Mouse (Mus musculus) intestine, postnatal 0 days (tissue): ENCODE results near the gene Dpy19l3. TPM values are rescaled to one million over a fixed set of nuclear protein-coding genes. Genes with fewer than 3 reads are reported as not detected.
A peak's percentile ranks its signal among the peaks of the same experiment; 100 is the strongest.

ENCODE experiments used
- ATAC-seq: fragments of 200-750 bp; cut with Nextera tagmentation; 2 replicates; pipeline ENCODE4 v1.8.0; 2017; ENCODE audit warnings: mild to moderate bottlenecking, moderate TSS enrichment, moderate library complexity
- H3K27ac ChIP-seq: fragments of 300-500 bp; sonication (generic); 2 replicates; pipeline ENCODE4 v1.5.1; 2014; ENCODE audit warnings: mild to moderate bottlenecking, low read depth, low read length, moderate library complexity
- H3K27me3 ChIP-seq: fragments of 300-500 bp; sonication (generic); replicated peaks from 2 replicates; pipeline ENCODE4 v1.6.1; 2014; ENCODE audit warnings: low read length, mixed read lengths; ENCODE audit not compliant: control insufficient read depth, insufficient read depth
- H3K36me3 ChIP-seq: fragments of 300-500 bp; sonication (generic); 2 replicates; pipeline ENCODE4 v1.6.1; 2014; ENCODE audit warnings: mild to moderate bottlenecking, moderate library complexity; ENCODE audit not compliant: control insufficient read depth, insufficient read depth
- H3K4me1 ChIP-seq: fragments of 300-500 bp; sonication (generic); replicated peaks from 2 replicates; pipeline ENCODE4 v1.6.1; 2014; ENCODE audit warnings: antibody characterized with exemption, low read length, mixed read lengths; ENCODE audit not compliant: control insufficient read depth, insufficient read depth
- H3K4me2 ChIP-seq: fragments of 300-500 bp; sonication (generic); replicated peaks from 2 replicates; pipeline ENCODE4 v1.6.1; 2014; ENCODE audit warnings: low read depth, mild to moderate bottlenecking, moderate library complexity
- H3K4me3 ChIP-seq: fragments of 300-500 bp; sonication (generic); 2 replicates; pipeline ENCODE4 v1.5.1; 2014; ENCODE audit warnings: low read depth, low read length
- H3K9ac ChIP-seq: fragments of 300-500 bp; sonication (generic); 2 replicates; pipeline ENCODE4 v1.6.1; 2014; ENCODE audit warnings: mild to moderate bottlenecking, low read depth, low read length
- H3K9me3 ChIP-seq: fragments of 300-500 bp; sonication (generic); 2 replicates; pipeline ENCODE4 v1.6.1; 2016; ENCODE audit warnings: mixed run types; ENCODE audit not compliant: control insufficient read depth
- CTCF ChIP-seq: sonication (generic); IDR thresholded peaks from 2 replicates; pipeline ENCODE4 v1.5.1; 2016; ENCODE audit warnings: low read depth, mild to moderate bottlenecking, control low read depth, antibody characterized with exemption, moderate library complexity
- WGBS: fragments of 180-500 bp; shearing (Covaris S2); extraction: QIAGEN DNeasy Blood & Tissue Kit; methylation state at CpG from one replicate; pipeline ENCODE4 v1.1.7; 2014; 5-methylcytosine and 5-hydroxymethylcytosine counted together
- polyA plus RNA-seq: library from polyadenylated mRNA; unstranded; fragments of >200 nt; fragmentation: Nextera tagmentation; extraction: Ambion mirVana; gene quantifications from 2 replicates; pipeline ENCODE4 v1.2.1, GENCODE M21; 2015

The Dpy19l3 gene
- polyA plus RNA-seq: 4.7 and 7.2 TPM in 2 replicates

- Histone ChIP-seq H3K9ac (peak within 1 kb of the TSS; percentile 45), H3K4me3 (peak within 1 kb of the TSS; percentile 69), H3K27me3 (no peaks in the 10 kb centered on the region), H3K36me3 (no peaks in the 10 kb centered on the region), H3K4me1 (no peaks in the 10 kb centered on the region), H3K4me2 (peak within 1 kb of the TSS; percentile 93), H3K9me3 (no peaks in the 10 kb centered on the region), H3K27ac (peak within 1 kb of the TSS; percentile 36; the same call in 1 of the 2 replicates)
- ATAC-seq: peak; percentile 94
- WGBS: under 1% methylated on average over 68 of the region's 70 CpGs
- no peak for TF ChIP-seq CTCF
These were observed at the start of gene Dpy19l3 for GRCm38 (mm10) chr7:35754033-35754885. TSS of gene Dpy19l3 (minus strand) at chr7:35754454.

DNA sequence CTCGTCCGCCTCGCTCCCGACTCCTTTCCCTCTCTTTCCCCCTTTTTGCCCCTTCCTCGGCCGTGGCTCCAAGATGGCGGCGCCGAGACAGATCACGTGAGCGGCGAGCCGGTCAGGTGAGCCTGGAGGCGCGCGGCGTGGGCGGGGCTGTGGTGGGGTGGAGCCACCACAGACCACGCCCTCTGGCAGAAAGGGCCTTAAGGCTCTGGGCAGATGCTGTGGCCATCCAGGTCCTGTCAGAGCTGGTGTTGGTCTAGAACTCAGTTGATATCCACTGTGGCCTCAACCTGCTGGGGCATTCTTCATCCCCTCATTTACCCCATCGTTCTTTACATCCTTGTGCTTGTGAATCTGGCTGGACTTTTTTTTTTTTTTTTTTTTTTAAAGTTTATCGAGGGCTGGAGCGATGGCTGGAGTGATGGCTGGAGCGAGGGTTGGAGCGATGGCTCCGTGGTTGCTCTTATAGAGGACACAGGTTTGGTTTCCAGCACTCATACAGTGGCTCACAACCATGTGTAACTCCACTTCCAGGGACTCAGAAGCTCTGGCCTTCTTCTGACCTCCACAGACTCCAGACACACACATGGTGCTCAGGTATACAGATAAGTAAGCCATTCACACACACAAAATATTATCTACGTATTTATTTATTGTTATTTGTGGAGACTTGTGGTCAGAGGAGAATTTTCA, 48.8 kb upstream of the Dpy19l3 start, which contains the start of gene Zfp507:
Gene Zfp507 (minus strand): TSS at position 98 of the 690 bp plus-strand sequence.
- peak; percentile 94 for ATAC-seq
- H3K4me1 ChIP-seq: peaks cover 3% of the 10 kb centered on the region; the same call in 1 of the 2 replicates
- TF ChIP-seq CTCF: no peak
- peaks cover 26% of the 10 kb centered on the region for H3K36me3 ChIP-seq
- H3K27me3 ChIP-seq: no peaks in the 10 kb centered on the region
- H3K9me3 ChIP-seq: no peaks in the 10 kb centered on the region
- peak within 1 kb of the TSS; percentile 80 for H3K9ac ChIP-seq
- H3K4me3 ChIP-seq: peak within 1 kb of the TSS; percentile 71
- H3K27ac ChIP-seq: peak within 1 kb of the TSS; percentile 58
- peak within 1 kb of the TSS; percentile 85 for H3K4me2 ChIP-seq
- 19% methylated on average over 25 of the region's 26 CpGs for WGBS

DNA sequence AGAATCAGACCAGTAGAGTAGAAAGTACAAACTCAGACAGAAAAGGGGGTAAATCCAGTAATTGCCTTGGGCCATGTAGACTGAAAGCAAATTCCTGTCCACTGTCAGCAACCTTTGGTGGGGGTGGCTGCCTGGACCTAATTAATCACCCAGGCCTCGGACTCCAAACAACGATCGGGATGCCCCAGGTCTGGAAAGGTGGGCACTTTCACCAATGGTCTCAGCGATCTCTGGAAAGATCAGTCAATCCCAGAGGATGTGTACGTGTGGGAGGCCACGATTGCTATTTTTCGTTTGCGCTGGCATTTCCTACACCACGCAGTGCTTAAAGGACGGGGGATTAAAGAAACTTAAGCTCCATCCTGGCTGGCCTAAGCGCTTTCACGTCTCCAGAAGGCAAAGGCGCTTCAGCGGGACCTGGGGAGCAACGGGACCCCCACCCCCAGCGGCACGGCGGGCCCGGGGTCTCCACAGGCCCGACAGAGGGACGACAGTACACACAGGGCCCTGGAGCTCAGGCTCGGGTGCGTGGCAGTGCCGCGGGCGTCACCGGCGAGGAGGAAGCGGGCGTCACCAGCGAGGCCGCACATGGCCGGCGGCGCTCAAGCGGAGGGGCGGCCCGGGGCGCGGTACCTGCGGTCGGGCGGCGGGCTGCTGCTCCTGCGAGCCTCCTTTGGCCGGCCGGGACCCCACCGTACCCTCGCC, 48.1 kb upstream of the Dpy19l3 start:
- Histone ChIP-seq H3K4me3 (peak overlapping the region; percentile 71), H3K4me1 (peaks cover 3% of the 10 kb centered on the region; the same call in 1 of the 2 replicates), H3K9ac (peak overlapping the region; percentile 80), H3K9me3 (no peaks in the 10 kb centered on the region), H3K36me3 (peaks cover 26% of the 10 kb centered on the region), H3K27me3 (no peaks in the 10 kb centered on the region), H3K4me2 (peak overlapping the region; percentile 85), H3K27ac (peak overlapping the region; percentile 58)
- ATAC-seq: peak; percentile 91
- no peak for TF ChIP-seq CTCF
- under 1% methylated on average over 46 of the region's 49 CpGs for WGBS

DNA sequence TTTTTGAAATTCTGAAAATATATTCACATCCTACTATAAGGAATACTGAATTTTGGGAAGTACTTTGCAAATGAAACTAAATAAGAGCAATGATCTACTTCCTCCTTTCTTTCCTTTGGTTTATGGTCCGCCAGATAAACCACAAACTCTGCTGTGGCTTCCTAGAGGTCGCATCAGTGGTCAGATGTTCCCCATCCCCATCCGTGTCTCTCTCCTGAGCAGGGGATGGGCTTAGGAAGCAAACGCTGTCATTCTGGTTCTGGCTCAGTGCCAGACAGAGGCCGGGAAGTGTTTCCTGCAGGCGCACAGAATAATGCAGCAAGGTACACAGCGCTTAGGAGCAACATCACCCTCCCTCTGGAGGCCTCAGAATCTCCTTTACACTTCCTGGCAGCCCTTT, 41.9 kb upstream of the Dpy19l3 start:
- H3K36me3 ChIP-seq: peaks cover 66% of the 10 kb centered on the region

DNA sequence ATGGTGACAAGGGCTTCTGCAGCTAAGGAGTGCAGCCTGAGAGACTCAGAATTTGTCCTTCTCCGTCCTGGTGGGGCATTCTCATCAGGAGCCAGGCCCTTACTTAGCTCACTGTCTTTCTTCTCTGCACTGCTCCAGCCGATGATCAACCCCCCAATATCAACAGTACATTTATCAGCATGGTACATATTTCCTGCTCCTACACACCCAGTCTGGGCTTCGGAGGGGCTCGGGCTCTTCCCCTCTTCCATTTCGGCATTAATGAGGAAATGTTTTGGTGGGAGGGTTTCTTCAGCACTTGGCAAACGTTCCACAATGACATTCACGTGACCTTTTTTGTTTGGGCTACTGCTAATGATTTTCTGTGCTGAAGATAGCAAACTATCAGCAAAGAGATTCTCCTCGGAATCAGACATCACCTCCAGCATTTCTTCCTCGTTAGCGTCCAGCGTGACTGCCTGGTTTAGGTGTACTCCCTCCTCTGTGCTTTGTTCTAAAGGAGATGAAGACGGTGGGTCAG, 40.0 kb upstream of the Dpy19l3 start:
- ATAC-seq: no peak
- WGBS: 66% methylated on average over 12 of the region's 12 CpGs
- no peak for TF ChIP-seq CTCF
- Histone ChIP-seq H3K4me1 (no peaks in the 10 kb centered on the region), H3K9me3 (no peaks in the 10 kb centered on the region), H3K4me2 (no peak overlapping the region), H3K27me3 (no peaks in the 10 kb centered on the region), H3K4me3 (no peak overlapping the region), H3K36me3 (peaks cover 65% of the 10 kb centered on the region), H3K9ac (no peak overlapping the region), H3K27ac (no peak overlapping the region)

More for the DNA sequence above, 41.9 kb upstream of the Dpy19l3 start:
- no peak overlapping the region for H3K4me2 ChIP-seq
- no peak overlapping the region for H3K27ac ChIP-seq
- no peaks in the 10 kb centered on the region; the same call in 1 of the 2 replicates for H3K4me1 ChIP-seq
- WGBS: 31% methylated on average over 7 of the region's 7 CpGs
- no peak overlapping the region for H3K4me3 ChIP-seq
- no peak for TF ChIP-seq CTCF
- no peaks in the 10 kb centered on the region for H3K9me3 ChIP-seq
- no peaks in the 10 kb centered on the region for H3K27me3 ChIP-seq
- no peak for ATAC-seq
- H3K9ac ChIP-seq: no peak overlapping the region
